Mouse (Mus musculus): Measurements from ENCODE around the gene Utrn. TPM values are rescaled to one million over a fixed set of nuclear protein-coding genes. Genes with fewer than 3 reads are reported as not detected.

Utrn gene
- polyA plus RNA-seq, 1 experiment from 2014 or later = 89.8 TPM

- Histone ChIP-seq H3K4me3 (replicated peaks) (no peak overlapping the region), H3K4me1 (no peaks in the 10 kb centered on the region), H3K27ac (replicated peaks) (no peak overlapping the region), H3K9me3 (replicated peaks) (no peaks in the 10 kb centered on the region), H3K9ac (no peak overlapping the region), H3K4me2 (replicated peaks) (no peak overlapping the region), H3K27me3 (no peaks in the 10 kb centered on the region), H3K36me3 (peaks cover 3% of the 10 kb centered on the region; the same call in 1 of the 2 replicates)
- 87% methylated on average over 3 of the region's 3 CpGs for WGBS
- no peak for ATAC-seq (ENCODE audit: insufficient number of reproducible peaks, low FRiP score, low TSS enrichment, low read depth)
Observed at GRCm38 (mm10) chr10:12534301-12534700, 334.9 kb downstream of the Utrn start.

GRCm38 (mm10) chr10:12522078-12522477, 347.1 kb downstream of the Utrn start:
- Histone ChIP-seq H3K9me3 (replicated peaks) (no peaks in the 10 kb centered on the region), H3K9ac (no peak overlapping the region), H3K4me3 (replicated peaks) (no peak overlapping the region), H3K4me2 (replicated peaks) (no peak overlapping the region), H3K36me3 (peaks cover 26% of the 10 kb centered on the region; the same call in 1 of the 2 replicates), H3K27ac (replicated peaks) (no peak overlapping the region), H3K4me1 (no peaks in the 10 kb centered on the region), H3K27me3 (no peaks in the 10 kb centered on the region)
- ATAC-seq (ENCODE audit: insufficient number of reproducible peaks, low FRiP score, low TSS enrichment, low read depth) = no peak
- 51% methylated on average over 1 of the region's 1 CpGs for WGBS

- no peak overlapping the region for H3K4me3 ChIP-seq (replicated peaks)
- no peaks in the 10 kb centered on the region for H3K9me3 ChIP-seq (replicated peaks)
- H3K4me2 ChIP-seq (replicated peaks) = no peak overlapping the region
- H3K27me3 ChIP-seq = no peaks in the 10 kb centered on the region
- 77% methylated on average over 3 of the region's 3 CpGs for WGBS
- no peaks in the 10 kb centered on the region for H3K4me1 ChIP-seq
- H3K9ac ChIP-seq = no peak overlapping the region
- ATAC-seq (ENCODE audit: insufficient number of reproducible peaks, low FRiP score, low TSS enrichment, low read depth) = no peak
- H3K36me3 ChIP-seq = peaks cover 14% of the 10 kb centered on the region; the same call in 1 of the 2 replicates
- H3K27ac ChIP-seq (replicated peaks) = no peak overlapping the region
Observed at GRCm38 (mm10) chr10:12518162-12518561, 351.0 kb downstream of the Utrn start.

DNA sequence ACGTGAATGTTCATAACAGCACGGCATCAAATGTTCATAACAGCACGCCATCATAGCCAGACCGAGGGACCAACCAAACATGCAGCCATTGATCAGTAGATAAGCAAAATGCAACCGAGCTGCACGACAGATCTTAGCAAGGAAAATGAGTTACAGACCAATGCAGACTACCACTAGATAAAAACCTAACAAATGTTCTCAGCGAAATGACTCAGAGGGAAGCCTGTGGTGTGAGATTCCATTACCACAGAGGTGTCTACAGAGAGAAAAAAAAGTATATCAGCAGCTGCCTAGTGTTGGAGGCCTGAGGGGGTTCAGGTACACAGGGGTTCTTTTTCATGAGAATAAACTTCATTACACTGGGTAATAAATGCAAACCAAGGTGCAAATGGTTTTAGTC, 363.6 kb downstream of the Utrn start:
- Histone ChIP-seq H3K27me3 (no peaks in the 10 kb centered on the region), H3K9ac (no peak overlapping the region), H3K9me3 (replicated peaks) (no peaks in the 10 kb centered on the region), H3K4me1 (no peaks in the 10 kb centered on the region), H3K4me2 (replicated peaks) (no peak overlapping the region), H3K4me3 (replicated peaks) (no peak overlapping the region), H3K36me3 (peaks cover 5% of the 10 kb centered on the region), H3K27ac (replicated peaks) (no peak overlapping the region)
- 74% methylated on average over 7 of the region's 7 CpGs for WGBS
- no peak for ATAC-seq (ENCODE audit: insufficient number of reproducible peaks, low FRiP score, low TSS enrichment, low read depth)

DNA sequence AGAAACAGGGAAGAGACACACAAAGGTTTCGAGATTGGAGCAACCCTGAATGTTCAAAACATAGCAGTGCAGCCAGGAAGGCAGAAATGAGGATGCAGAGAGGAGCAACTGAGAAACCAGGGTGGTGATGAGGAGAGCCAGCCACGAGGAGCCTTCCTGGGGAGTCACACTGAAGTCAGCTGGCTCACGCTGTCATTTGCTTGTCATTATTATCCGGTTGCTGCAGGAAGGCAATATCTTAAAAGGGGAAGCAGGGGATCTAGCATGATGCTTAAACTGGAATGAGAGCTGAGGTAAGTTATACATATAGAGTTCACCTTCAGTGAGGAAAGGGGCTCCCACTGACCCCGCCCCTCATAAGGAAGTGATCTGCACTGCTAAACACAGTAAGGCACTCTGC, 368.7 kb downstream of the Utrn start:
- H3K36me3 ChIP-seq = peaks cover 14% of the 10 kb centered on the region
- H3K4me1 ChIP-seq = no peaks in the 10 kb centered on the region
- 84% methylated on average over 5 of the region's 5 CpGs for WGBS
- H3K4me3 ChIP-seq (replicated peaks) = no peak overlapping the region
- H3K27ac ChIP-seq (replicated peaks) = no peak overlapping the region
- no peak overlapping the region for H3K9ac ChIP-seq
- H3K27me3 ChIP-seq = no peaks in the 10 kb centered on the region
- no peak for ATAC-seq (ENCODE audit: insufficient number of reproducible peaks, low FRiP score, low TSS enrichment, low read depth)
- H3K9me3 ChIP-seq (replicated peaks) = no peaks in the 10 kb centered on the region
- no peak overlapping the region for H3K4me2 ChIP-seq (replicated peaks)

- 83% methylated on average over 8 of the region's 8 CpGs for WGBS
- Histone ChIP-seq H3K36me3 (peaks cover 14% of the 10 kb centered on the region), H3K9ac (no peak overlapping the region), H3K27me3 (no peaks in the 10 kb centered on the region), H3K9me3 (replicated peaks) (no peaks in the 10 kb centered on the region), H3K4me2 (replicated peaks) (no peak overlapping the region), H3K4me3 (replicated peaks) (no peak overlapping the region), H3K4me1 (no peaks in the 10 kb centered on the region), H3K27ac (replicated peaks) (no peak overlapping the region)
- no peak for ATAC-seq (ENCODE audit: insufficient number of reproducible peaks, low FRiP score, low TSS enrichment, low read depth)
Observed at GRCm38 (mm10) chr10:12497555-12497954, 371.6 kb downstream of the Utrn start.

GRCm38 (mm10) chr10:12489551-12490177, 379.5 kb downstream of the Utrn start:
- Histone ChIP-seq H3K4me3 (replicated peaks) (no peak overlapping the region), H3K4me1 (no peaks in the 10 kb centered on the region), H3K36me3 (no peaks in the 10 kb centered on the region), H3K4me2 (replicated peaks) (no peak overlapping the region), H3K9me3 (replicated peaks) (no peaks in the 10 kb centered on the region), H3K27ac (replicated peaks) (no peak overlapping the region), H3K9ac (no peak overlapping the region), H3K27me3 (no peaks in the 10 kb centered on the region)
- 61% methylated on average over 4 of the region's 4 CpGs for WGBS
- ATAC-seq (ENCODE audit: insufficient number of reproducible peaks, low FRiP score, low TSS enrichment, low read depth) = no peak

DNA sequence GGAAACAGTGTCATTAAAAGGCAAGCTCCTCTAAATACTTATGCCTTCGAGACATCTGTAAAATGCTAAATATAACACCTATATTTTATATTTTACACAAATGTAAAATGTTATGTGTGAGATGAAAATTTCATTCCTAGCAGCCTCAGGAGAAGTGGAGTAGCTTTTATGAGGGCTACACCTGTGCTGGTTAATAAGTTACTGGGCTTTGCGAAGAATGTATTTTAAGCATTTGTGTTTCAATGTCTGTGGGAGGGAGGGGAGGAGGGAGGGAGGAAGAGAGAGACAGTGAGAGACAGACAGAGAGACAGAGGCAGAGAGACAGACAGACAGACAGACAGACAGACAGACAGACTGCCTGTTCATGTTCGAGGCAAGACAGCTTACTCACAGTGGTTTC, 380.6 kb downstream of the Utrn start:
- no peaks in the 10 kb centered on the region for H3K36me3 ChIP-seq
- H3K9me3 ChIP-seq (replicated peaks) = no peaks in the 10 kb centered on the region
- no peaks in the 10 kb centered on the region for H3K27me3 ChIP-seq
- no peaks in the 10 kb centered on the region for H3K4me1 ChIP-seq
- no peak for ATAC-seq (ENCODE audit: insufficient number of reproducible peaks, low FRiP score, low TSS enrichment, low read depth)
- no peak overlapping the region for H3K9ac ChIP-seq
- no peak overlapping the region for H3K4me2 ChIP-seq (replicated peaks)
- H3K27ac ChIP-seq (replicated peaks) = no peak overlapping the region
- no peak overlapping the region for H3K4me3 ChIP-seq (replicated peaks)
- 70% methylated on average over 3 of the region's 3 CpGs for WGBS

DNA sequence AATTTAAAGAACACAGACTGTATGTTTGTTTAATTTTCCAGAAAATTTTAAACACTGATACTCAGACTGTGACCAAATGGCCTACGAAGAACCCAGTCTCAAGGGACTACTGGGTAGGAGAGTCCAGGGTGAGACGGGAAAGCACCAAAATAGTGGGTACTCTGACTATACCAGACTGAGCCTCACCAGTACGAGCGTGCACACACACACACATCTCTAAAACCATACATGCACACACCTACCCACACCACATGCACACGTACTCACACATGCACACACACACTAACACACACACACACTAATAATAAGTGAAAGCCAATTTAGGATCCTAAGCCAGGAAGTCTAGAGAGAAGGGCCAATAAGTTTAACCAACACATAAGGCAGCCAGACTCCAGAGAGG, 381.0 kb downstream of the Utrn start:
- H3K4me1 ChIP-seq = no peaks in the 10 kb centered on the region
- 0 out of 2 replicates have a peak overlapping the region, but pooled peaks have one; percentile 17 for H3K27ac ChIP-seq (replicated peaks)
- H3K4me2 ChIP-seq (replicated peaks) = no peak overlapping the region
- no peaks in the 10 kb centered on the region for H3K9me3 ChIP-seq (replicated peaks)
- H3K4me3 ChIP-seq (replicated peaks) = no peak overlapping the region
- no peaks in the 10 kb centered on the region for H3K36me3 ChIP-seq
- no peak overlapping the region for H3K9ac ChIP-seq
- no peaks in the 10 kb centered on the region for H3K27me3 ChIP-seq
- no peak for ATAC-seq (ENCODE audit: insufficient number of reproducible peaks, low FRiP score, low TSS enrichment, low read depth)
- WGBS = 82% methylated on average over 5 of the region's 5 CpGs

GRCm38 (mm10) chr10:12483494-12483893, 385.7 kb downstream of the Utrn start:
- H3K27me3 ChIP-seq = no peaks in the 10 kb centered on the region
- no peak overlapping the region for H3K9ac ChIP-seq
- no peaks in the 10 kb centered on the region for H3K9me3 ChIP-seq (replicated peaks)
- H3K36me3 ChIP-seq = no peaks in the 10 kb centered on the region; the same call in 1 of the 2 replicates
- H3K4me1 ChIP-seq = no peaks in the 10 kb centered on the region
- H3K4me3 ChIP-seq (replicated peaks) = no peak overlapping the region
- 60% methylated on average over 1 of the region's 1 CpGs for WGBS
- ATAC-seq (ENCODE audit: insufficient number of reproducible peaks, low FRiP score, low TSS enrichment, low read depth) = no peak
- H3K4me2 ChIP-seq (replicated peaks) = no peak overlapping the region
- H3K27ac ChIP-seq (replicated peaks) = no peak overlapping the region

- H3K27me3 ChIP-seq = no peaks in the 10 kb centered on the region
- H3K9ac ChIP-seq = no peak overlapping the region
- H3K27ac ChIP-seq (replicated peaks) = no peak overlapping the region
- no peak for ATAC-seq (ENCODE audit: insufficient number of reproducible peaks, low FRiP score, low TSS enrichment, low read depth)
- no peak overlapping the region for H3K4me2 ChIP-seq (replicated peaks)
- H3K36me3 ChIP-seq = no peaks in the 10 kb centered on the region; the same call in 1 of the 2 replicates
- H3K9me3 ChIP-seq (replicated peaks) = no peaks in the 10 kb centered on the region
- 71% methylated on average over 3 of the region's 3 CpGs for WGBS
- H3K4me1 ChIP-seq = no peaks in the 10 kb centered on the region
- no peak overlapping the region for H3K4me3 ChIP-seq (replicated peaks)
Observed at GRCm38 (mm10) chr10:12482975-12483374, 386.2 kb downstream of the Utrn start.

Data from embryonic facial prominence, embryonic 15.5 days (tissue).